Mouse (Mus musculus): Measurements from ENCODE around the gene Elfn2. TPM values are rescaled to one million over a fixed set of nuclear protein-coding genes. Genes with fewer than 3 reads are reported as not detected.

The Elfn2 gene
- polyA plus RNA-seq (2021), result 0.45 TPM

DNA sequence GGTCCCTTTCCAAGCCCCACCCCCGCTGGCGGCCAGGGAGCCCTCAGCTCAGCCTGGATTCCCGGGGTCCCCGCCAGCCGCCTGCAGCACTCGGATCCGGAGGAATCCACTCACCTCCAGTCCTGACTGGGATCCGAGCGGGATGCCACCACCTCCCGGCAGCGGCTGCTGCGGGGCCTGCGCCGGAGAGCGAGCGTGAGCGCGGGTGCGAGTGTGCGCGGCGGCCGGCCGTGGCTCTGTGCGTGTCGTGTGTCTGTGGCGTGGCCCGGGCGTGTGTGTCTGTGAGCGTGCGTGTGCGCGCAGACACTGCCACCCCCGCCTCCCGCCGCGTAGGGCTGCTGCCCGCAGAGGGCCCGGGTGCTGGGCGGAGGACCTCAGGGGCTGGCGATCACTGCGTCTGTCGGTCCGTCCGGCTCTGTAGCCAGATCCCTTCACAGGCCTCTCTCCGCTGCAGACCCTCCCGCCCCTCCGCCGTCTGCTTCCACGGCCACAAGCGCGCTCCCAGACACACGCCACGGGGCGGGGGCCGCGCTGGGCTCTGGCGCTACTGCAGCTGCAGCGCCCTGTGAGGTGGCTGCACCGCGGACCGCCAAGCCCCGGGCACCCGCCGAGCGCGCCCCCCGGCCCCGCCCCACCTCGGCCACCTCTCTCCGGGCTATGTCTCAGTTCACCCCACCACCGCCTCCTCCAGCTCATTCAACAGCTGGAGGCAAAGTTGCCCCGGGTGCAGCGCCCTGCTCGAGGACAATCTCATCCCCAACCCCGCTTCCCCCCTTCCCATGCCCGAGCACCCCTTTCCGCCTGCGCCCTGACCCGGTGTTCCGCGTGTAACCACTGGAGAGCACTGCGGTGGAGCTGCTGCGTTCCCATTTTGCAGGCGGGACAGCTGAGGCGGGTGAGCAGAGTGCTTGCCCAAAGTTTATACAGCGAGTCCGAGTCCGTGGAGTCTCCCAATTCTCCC is at the start of gene Elfn2:
Gene Elfn2 (minus strand): TSS at position 482 of the 961 bp plus-strand sequence.
- in situ Hi-C loops (cut with MboI; ENCODE audit: low pct_unique_long_range_greater_than_20kb), result no loop called here
- no peak for ATAC-seq

DNA sequence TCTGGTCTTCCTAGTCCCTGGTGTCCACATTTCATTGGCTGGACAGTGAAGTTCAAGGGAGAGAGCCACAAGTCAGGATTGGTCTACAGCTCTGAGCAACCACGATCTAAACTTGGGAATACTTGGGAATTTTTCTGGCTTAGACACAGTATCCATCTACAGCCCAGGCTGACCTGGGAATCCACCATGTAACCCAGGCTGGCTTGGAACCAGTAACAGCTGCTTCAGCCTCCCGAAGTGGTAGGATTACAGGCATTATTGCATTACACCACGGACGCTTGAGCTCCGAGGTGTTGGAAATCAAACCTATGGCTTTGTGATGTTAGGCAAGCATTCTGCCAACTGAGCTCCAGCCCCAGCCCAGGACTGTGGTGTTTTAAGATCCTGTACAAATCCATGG is 45.1 kb upstream of the Elfn2 start:
- in situ Hi-C loops (cut with MboI; ENCODE audit: low pct_unique_long_range_greater_than_20kb), result no loop called here
- CTCF ChIA-PET, result no interaction called here
- TF ChIP-seq CTCF (IDR thresholded peaks at IDR 0.05), result no peak

More for the DNA sequence above, at the start of gene Elfn2:
- H3K27me3 ChIP-seq, result peaks cover 71% of the 10 kb centered on the region
- DNase-seq (ENCODE audit: low read depth, low spot score), result no peak
- CTCF ChIA-PET, result interaction anchor here (2.0 kb wide), 1 partner anchor 60 kb away, joined by 5 read pairs; no protein-coding TSS in a partner anchor
- no peak for TF ChIP-seq CTCF (IDR thresholded peaks at IDR 0.05)
- POLR2A ChIA-PET, result no interaction called here

DNA sequence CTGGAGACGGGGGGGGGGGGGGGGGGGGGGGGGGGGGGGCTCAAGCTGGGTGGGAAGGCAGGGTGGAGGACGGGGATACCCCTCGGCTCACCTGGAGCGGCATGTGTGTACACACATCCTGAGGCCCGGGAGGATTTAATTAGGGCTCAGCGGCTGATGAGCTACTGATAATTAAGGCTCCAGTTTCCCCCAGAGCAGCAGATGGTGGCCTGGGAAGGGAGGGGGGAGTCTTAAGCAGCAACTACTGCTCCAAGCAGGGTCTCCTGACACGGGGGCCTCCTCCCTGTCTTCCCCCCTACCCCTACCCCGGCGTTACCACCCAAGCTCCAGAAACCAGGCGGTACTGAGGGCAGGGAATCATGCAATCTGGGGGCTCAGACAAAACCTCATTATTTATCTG is 44.6 kb upstream of the Elfn2 start:
- ATAC-seq, result no peak
- no peak for DNase-seq (ENCODE audit: low read depth, low spot score)
- in situ Hi-C loops (cut with MboI; ENCODE audit: low pct_unique_long_range_greater_than_20kb), result no loop called here
- peaks cover 11% of the 10 kb centered on the region for H3K27me3 ChIP-seq
- TF ChIP-seq CTCF (IDR thresholded peaks at IDR 0.05), result no peak
- ChIA-PET POLR2A (interaction anchor here (0.6 kb wide), 1 partner anchor 50 kb away, joined by 5 read pairs; no protein-coding TSS in a partner anchor), CTCF (interaction anchor here (1.0 kb wide), 1 partner anchor 16 kb away, joined by 3 read pairs; no protein-coding TSS in a partner anchor)

More for the DNA sequence above, 45.1 kb upstream of the Elfn2 start:
- POLR2A ChIA-PET, result interaction anchor here (0.6 kb wide), 1 partner anchor 51 kb away, joined by 5 read pairs; no protein-coding TSS in a partner anchor
- H3K27me3 ChIP-seq, result peaks cover 11% of the 10 kb centered on the region
- no peak for DNase-seq (ENCODE audit: low read depth, low spot score)
- no peak for ATAC-seq

DNA sequence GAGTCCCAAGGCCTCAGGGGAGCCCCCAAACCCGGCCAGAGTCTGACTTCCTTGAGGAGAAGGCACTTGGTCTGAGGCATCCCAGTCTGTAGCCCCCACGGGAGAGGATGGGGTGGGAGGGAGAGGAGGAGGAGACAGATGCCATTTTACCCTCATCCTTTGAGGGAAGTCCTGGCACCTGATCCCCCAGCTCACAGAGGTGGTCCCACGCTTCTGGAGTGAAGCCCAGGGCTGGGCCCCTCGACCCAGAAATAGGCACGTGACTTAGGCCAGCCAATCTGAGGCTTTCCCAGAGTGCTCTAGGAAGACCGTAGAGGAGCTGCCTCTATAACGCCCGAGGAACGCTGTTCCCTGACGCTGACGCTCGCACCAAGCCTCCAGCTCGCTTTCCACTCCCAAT is 42.5 kb upstream of the Elfn2 start:
- peaks cover 11% of the 10 kb centered on the region for H3K27me3 ChIP-seq
- ATAC-seq, result no peak
- DNase-seq (ENCODE audit: low read depth, low spot score), result no peak
- ChIA-PET CTCF (no interaction called here), POLR2A (no interaction called here)
- TF ChIP-seq CTCF (IDR thresholded peaks at IDR 0.05), result no peak
- in situ Hi-C loops (cut with MboI; ENCODE audit: low pct_unique_long_range_greater_than_20kb), result no loop called here

DNA sequence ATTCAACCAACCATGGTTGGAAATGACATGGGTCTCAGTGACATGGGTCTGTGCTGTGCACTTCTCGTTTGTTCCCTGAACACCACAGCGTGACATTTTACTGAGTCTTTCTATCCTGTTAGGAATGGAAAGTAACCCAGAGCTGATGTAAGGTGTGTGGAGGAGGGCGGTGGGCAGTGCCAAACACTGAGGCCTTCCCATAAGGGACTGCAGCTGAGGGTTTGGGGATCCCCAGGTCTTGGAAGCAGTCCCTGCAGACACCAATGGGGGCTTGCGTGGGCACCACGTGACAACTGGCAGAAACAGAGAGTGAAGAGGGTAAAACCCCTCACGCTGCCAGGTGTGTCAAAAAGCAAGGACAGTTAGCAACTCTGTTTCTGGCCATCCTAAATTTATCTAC is 39.6 kb upstream of the Elfn2 start:
- ATAC-seq, result no peak
- in situ Hi-C loops (cut with MboI; ENCODE audit: low pct_unique_long_range_greater_than_20kb), result no loop called here
- POLR2A ChIA-PET, result no interaction called here
- H3K27me3 ChIP-seq, result peaks cover 11% of the 10 kb centered on the region
- CTCF ChIA-PET, result no interaction called here
- DNase-seq (ENCODE audit: low read depth, low spot score), result no peak
- TF ChIP-seq CTCF (IDR thresholded peaks at IDR 0.05), result no peak

DNA sequence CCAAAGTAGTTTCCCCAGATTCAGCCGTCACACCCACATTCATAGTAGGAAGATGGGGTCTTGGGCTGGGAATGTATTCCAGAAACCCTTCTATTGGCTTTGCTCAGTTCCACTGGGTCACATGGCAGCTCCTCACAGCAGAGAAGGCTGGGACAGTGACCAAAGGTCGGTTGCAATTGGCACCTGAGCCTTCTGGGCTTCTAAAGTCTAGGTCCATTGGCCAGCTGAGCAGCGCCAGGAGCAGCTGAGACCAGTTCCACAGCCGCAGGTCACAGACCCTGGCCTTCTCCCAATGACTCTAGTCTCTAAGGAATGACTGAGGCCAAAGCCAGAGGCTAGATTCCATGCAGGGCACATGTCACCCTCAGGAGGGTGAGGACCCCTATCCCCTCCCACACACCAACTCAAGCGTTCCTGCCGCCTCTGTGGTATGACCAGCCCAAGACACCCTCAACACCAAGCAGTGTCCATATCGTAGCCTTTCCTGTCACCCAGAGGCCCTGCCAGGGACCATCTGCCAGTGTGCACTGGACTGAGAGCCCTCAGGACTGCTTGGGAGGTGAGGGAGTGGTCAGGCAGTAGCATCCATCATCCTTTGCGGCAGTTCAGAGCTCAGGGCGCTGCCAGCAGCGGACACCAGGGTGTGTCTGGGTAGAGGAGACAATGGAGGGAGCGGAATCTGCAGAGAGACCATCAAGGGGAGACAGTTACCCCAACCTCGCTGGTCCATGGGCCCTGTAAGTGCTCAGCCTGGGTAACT is 37.6 kb upstream of the Elfn2 start:
- no peak for TF ChIP-seq CTCF (IDR thresholded peaks at IDR 0.05)
- ATAC-seq, result no peak
- CTCF ChIA-PET, result no interaction called here
- no peak for DNase-seq (ENCODE audit: low read depth, low spot score)
- POLR2A ChIA-PET, result no interaction called here
- H3K27me3 ChIP-seq, result peaks cover 9% of the 10 kb centered on the region
- in situ Hi-C loops (cut with MboI; ENCODE audit: low pct_unique_long_range_greater_than_20kb), result no loop called here

DNA sequence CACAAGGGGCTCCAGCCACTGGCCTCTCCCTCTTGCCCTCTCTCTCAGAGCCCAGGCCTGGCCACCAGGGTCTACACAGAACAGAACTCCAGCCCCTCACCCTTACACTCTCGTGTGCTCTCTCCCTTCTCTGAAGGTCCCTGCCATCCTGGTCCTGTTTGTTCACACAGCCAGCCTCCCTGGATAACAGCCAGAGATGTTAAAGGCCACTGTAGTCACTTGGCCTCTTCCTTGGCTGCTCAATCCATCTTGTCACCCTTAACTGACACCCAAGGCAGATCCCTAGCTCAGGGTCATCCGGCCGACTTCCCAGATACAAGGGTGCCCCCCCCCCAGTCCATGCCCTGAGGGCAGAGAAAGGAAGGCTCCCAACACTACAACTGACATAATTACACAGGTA is 36.7 kb upstream of the Elfn2 start:
- ChIA-PET POLR2A (no interaction called here), CTCF (no interaction called here)
- ATAC-seq, result no peak
- DNase-seq (ENCODE audit: low read depth, low spot score), result no peak
- TF ChIP-seq CTCF (IDR thresholded peaks at IDR 0.05), result no peak
- peaks cover 5% of the 10 kb centered on the region for H3K27me3 ChIP-seq
- in situ Hi-C loops (cut with MboI; ENCODE audit: low pct_unique_long_range_greater_than_20kb), result no loop called here

DNA sequence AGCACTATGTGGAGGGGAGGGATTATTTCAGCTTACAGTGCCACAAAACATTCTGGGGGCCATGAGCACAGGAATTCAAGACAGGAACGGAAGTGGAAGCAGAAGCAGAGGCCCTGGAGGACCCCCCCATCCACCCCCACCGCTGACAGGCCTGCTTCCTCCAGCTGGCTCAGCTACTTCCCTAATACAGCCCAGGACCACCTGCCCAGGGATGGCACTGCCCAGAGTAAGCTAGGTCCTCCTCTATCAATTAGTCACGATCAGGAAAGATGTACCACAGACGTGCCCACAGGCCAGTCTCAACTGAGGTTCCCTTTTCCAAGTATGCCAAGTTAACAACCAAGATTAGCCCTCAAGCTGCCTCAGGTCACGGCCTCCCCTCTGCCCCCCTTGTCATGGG is 35.6 kb upstream of the Elfn2 start:
- TF ChIP-seq CTCF (IDR thresholded peaks at IDR 0.05), result no peak
- in situ Hi-C loops (cut with MboI; ENCODE audit: low pct_unique_long_range_greater_than_20kb), result no loop called here
- POLR2A ChIA-PET, result no interaction called here
- CTCF ChIA-PET, result interaction anchor here (2.0 kb wide), 1 partner anchor 10 kb away, joined by 10 read pairs; no protein-coding TSS in a partner anchor
- no peaks in the 10 kb centered on the region for H3K27me3 ChIP-seq
- ATAC-seq (no peak), DNase-seq (ENCODE audit: low read depth, low spot score) (no peak)

DNA sequence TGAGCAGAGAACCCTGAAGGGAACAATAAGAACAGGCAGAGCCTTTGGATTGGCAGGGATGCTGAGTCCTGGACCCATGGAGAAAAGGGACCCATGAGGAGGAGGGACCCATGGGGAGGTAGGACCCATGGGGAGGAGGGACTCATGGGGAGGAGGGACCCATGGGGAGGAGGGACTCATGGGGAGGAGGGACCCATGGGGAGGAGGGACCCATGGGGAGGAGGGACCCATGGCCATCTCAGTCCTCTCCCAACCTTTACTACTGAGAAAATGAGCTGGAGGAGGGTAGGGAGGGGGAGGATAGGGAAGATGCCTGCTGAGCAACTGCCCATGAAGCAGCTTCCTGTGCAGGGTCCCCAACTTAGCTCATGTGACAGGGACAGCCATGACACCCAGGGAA is 34.4 kb upstream of the Elfn2 start:
- no peaks in the 10 kb centered on the region for H3K27me3 ChIP-seq
- ATAC-seq (no peak), DNase-seq (ENCODE audit: low read depth, low spot score) (no peak)
- ChIA-PET POLR2A (no interaction called here), CTCF (interaction anchor here (2.0 kb wide), 1 partner anchor 9 kb away, joined by 10 read pairs; no protein-coding TSS in a partner anchor)
- in situ Hi-C loops (cut with MboI; ENCODE audit: low pct_unique_long_range_greater_than_20kb), result no loop called here
- TF ChIP-seq CTCF (IDR thresholded peaks at IDR 0.05), result no peak

DNA sequence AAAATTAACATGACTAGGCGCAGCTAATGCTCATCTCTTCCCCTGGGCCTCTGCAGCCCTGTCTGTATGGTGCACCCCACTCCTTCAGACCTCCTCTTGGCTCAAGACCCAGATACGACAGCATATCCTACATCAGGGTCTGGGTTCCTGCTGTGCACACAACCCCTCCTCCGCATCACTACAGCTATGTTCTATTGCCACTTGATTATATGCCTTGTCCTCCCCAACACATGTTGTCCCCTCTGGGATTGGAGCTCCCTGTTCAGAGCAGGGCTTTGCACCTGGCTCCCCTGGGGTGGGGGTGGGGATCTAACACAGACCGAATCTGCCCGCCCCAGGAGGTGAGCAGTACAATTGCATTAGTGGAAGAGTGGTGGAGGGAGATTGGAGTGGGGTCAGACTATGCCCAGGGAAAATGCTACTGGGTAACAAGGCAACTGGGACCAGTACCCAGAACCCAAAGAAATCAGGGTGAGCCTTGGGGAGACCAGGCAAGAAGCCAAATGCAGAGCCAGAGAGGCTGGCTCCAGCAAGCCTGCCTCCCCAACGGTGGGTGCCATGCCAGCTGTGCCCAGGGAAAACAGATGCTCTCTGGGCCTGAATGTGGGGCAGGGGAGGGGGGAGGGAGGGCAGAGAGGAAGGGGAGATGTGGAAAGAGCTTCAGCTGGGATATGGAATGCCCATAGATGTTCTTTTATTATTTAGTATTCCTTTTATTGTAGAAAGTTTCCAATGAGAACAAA is 32.2 kb upstream of the Elfn2 start:
- H3K27me3 ChIP-seq, result no peaks in the 10 kb centered on the region
- no peak for DNase-seq (ENCODE audit: low read depth, low spot score)
- ATAC-seq, result no peak
- CTCF ChIA-PET, result no interaction called here
- no peak for TF ChIP-seq CTCF (IDR thresholded peaks at IDR 0.05)
- in situ Hi-C loops (cut with MboI; ENCODE audit: low pct_unique_long_range_greater_than_20kb), result no loop called here
- POLR2A ChIA-PET, result no interaction called here
